Mouse (Mus musculus): ENCODE results near the gene Phrf1. TPM values are rescaled to one million over a fixed set of nuclear protein-coding genes. Genes with fewer than 3 reads are reported as not detected.

The Phrf1 gene
- polyA plus RNA-seq, 1 experiment from 2014 or later, result 78.3 TPM

GRCm38 (mm10) chr7:141195754-141196153 is 32.8 kb upstream of the Phrf1 start:
- H3K27ac ChIP-seq, result peak overlapping the region; percentile 84; the same call in 1 of the 2 replicates
- peaks cover 32% of the 10 kb centered on the region for H3K4me1 ChIP-seq
- peaks cover 19% of the 10 kb centered on the region for H3K36me3 ChIP-seq
- WGBS, result 89% methylated on average over 2 of the region's 2 CpGs
- H3K27me3 ChIP-seq, result no peaks in the 10 kb centered on the region
- ATAC-seq (replicated peaks; ENCODE audit: low FRiP score), result no peak
- H3K9me3 ChIP-seq (replicated peaks), result no peaks in the 10 kb centered on the region
- peak overlapping the region; percentile 95 for H3K4me3 ChIP-seq (replicated peaks)
- H3K4me2 ChIP-seq, result peak overlapping the region; percentile 94
- no peak overlapping the region for H3K9ac ChIP-seq

GRCm38 (mm10) chr7:141196619-141197282 is 31.8 kb upstream of the Phrf1 start:
- H3K4me1 ChIP-seq, result peaks cover 28% of the 10 kb centered on the region
- no peak overlapping the region for H3K27ac ChIP-seq
- peaks cover 9% of the 10 kb centered on the region for H3K36me3 ChIP-seq
- no peak overlapping the region for H3K4me3 ChIP-seq (replicated peaks)
- H3K9me3 ChIP-seq (replicated peaks), result no peaks in the 10 kb centered on the region
- H3K4me2 ChIP-seq, result no peak overlapping the region
- no peak for ATAC-seq (replicated peaks; ENCODE audit: low FRiP score)
- no peaks in the 10 kb centered on the region for H3K27me3 ChIP-seq
- 87% methylated on average over 8 of the region's 8 CpGs for WGBS
- H3K9ac ChIP-seq, result no peak overlapping the region

GRCm38 (mm10) chr7:141198121-141198520 is 30.5 kb upstream of the Phrf1 start:
- H3K4me1 ChIP-seq, result peaks cover 14% of the 10 kb centered on the region
- peaks cover 4% of the 10 kb centered on the region; the same call in 1 of the 2 replicates for H3K36me3 ChIP-seq
- 97% methylated on average over 4 of the region's 4 CpGs for WGBS
- H3K9ac ChIP-seq, result no peak overlapping the region
- H3K27ac ChIP-seq, result no peak overlapping the region
- H3K9me3 ChIP-seq (replicated peaks), result no peaks in the 10 kb centered on the region
- no peak for ATAC-seq (replicated peaks; ENCODE audit: low FRiP score)
- H3K27me3 ChIP-seq, result no peaks in the 10 kb centered on the region
- no peak overlapping the region for H3K4me3 ChIP-seq (replicated peaks)
- no peak overlapping the region for H3K4me2 ChIP-seq

- ATAC-seq (replicated peaks; ENCODE audit: low FRiP score), result no peak
- no peaks in the 10 kb centered on the region for H3K9me3 ChIP-seq (replicated peaks)
- H3K4me1 ChIP-seq, result no peaks in the 10 kb centered on the region
- no peak overlapping the region for H3K27ac ChIP-seq
- H3K36me3 ChIP-seq, result no peaks in the 10 kb centered on the region
- H3K4me3 ChIP-seq (replicated peaks), result no peak overlapping the region
- H3K9ac ChIP-seq, result no peak overlapping the region
- WGBS, result 82% methylated on average over 3 of the region's 3 CpGs
- no peak overlapping the region for H3K4me2 ChIP-seq
- no peaks in the 10 kb centered on the region for H3K27me3 ChIP-seq
Observed at GRCm38 (mm10) chr7:141204546-141204945, 24.0 kb upstream of the Phrf1 start.

- Histone ChIP-seq H3K9me3 (replicated peaks) (no peaks in the 10 kb centered on the region), H3K27ac (no peak overlapping the region), H3K4me1 (no peaks in the 10 kb centered on the region), H3K27me3 (no peaks in the 10 kb centered on the region), H3K36me3 (no peaks in the 10 kb centered on the region), H3K4me2 (no peak overlapping the region), H3K9ac (no peak overlapping the region), H3K4me3 (replicated peaks) (no peak overlapping the region)
- 88% methylated on average over 5 of the region's 5 CpGs for WGBS
- no peak for ATAC-seq (replicated peaks; ENCODE audit: low FRiP score)
Observed at GRCm38 (mm10) chr7:141205504-141205903, 23.1 kb upstream of the Phrf1 start.

GRCm38 (mm10) chr7:141206182-141206937 is 22.2 kb upstream of the Phrf1 start:
- no peak overlapping the region for H3K27ac ChIP-seq
- no peak overlapping the region for H3K4me3 ChIP-seq (replicated peaks)
- H3K4me2 ChIP-seq, result no peak overlapping the region
- H3K9me3 ChIP-seq (replicated peaks), result no peaks in the 10 kb centered on the region
- H3K9ac ChIP-seq, result no peak overlapping the region
- no peak for ATAC-seq (replicated peaks; ENCODE audit: low FRiP score)
- WGBS, result 90% methylated on average over 18 of the region's 18 CpGs
- H3K27me3 ChIP-seq, result no peaks in the 10 kb centered on the region
- H3K36me3 ChIP-seq, result no peaks in the 10 kb centered on the region
- H3K4me1 ChIP-seq, result no peaks in the 10 kb centered on the region

GRCm38 (mm10) chr7:141209526-141209925 is 19.1 kb upstream of the Phrf1 start:
- Histone ChIP-seq H3K4me3 (replicated peaks) (no peak overlapping the region), H3K9me3 (replicated peaks) (no peaks in the 10 kb centered on the region), H3K27ac (no peak overlapping the region), H3K4me1 (peaks cover 10% of the 10 kb centered on the region), H3K4me2 (no peak overlapping the region), H3K27me3 (no peaks in the 10 kb centered on the region), H3K36me3 (no peaks in the 10 kb centered on the region), H3K9ac (no peak overlapping the region)
- 83% methylated on average over 3 of the region's 3 CpGs for WGBS
- ATAC-seq (replicated peaks; ENCODE audit: low FRiP score), result no peak; the same call in 1 of the 2 replicates

GRCm38 (mm10) chr7:141210137-141210536 is 18.4 kb upstream of the Phrf1 start:
- ATAC-seq (replicated peaks; ENCODE audit: low FRiP score), result no peak
- Histone ChIP-seq H3K27ac (no peak overlapping the region), H3K4me3 (replicated peaks) (no peak overlapping the region), H3K9ac (no peak overlapping the region), H3K9me3 (replicated peaks) (no peaks in the 10 kb centered on the region), H3K4me1 (peaks cover 16% of the 10 kb centered on the region), H3K27me3 (no peaks in the 10 kb centered on the region), H3K4me2 (no peak overlapping the region), H3K36me3 (no peaks in the 10 kb centered on the region)
- WGBS, result 68% methylated on average over 12 of the region's 12 CpGs

- ATAC-seq (replicated peaks; ENCODE audit: low FRiP score), result no peak
- 80% methylated on average over 14 of the region's 14 CpGs for WGBS
- H3K4me2 ChIP-seq, result no peak overlapping the region
- no peaks in the 10 kb centered on the region for H3K9me3 ChIP-seq (replicated peaks)
- peaks cover 17% of the 10 kb centered on the region for H3K4me1 ChIP-seq
- no peak overlapping the region for H3K27ac ChIP-seq
- H3K9ac ChIP-seq, result no peak overlapping the region
- no peaks in the 10 kb centered on the region for H3K36me3 ChIP-seq
- H3K27me3 ChIP-seq, result no peaks in the 10 kb centered on the region
- H3K4me3 ChIP-seq (replicated peaks), result no peak overlapping the region
Observed at GRCm38 (mm10) chr7:141210606-141211131, 17.9 kb upstream of the Phrf1 start.

- peaks cover 5% of the 10 kb centered on the region for H3K36me3 ChIP-seq
- WGBS, result 83% methylated on average over 3 of the region's 3 CpGs
- H3K27me3 ChIP-seq, result no peaks in the 10 kb centered on the region
- peaks cover 40% of the 10 kb centered on the region for H3K4me1 ChIP-seq
- no peaks in the 10 kb centered on the region for H3K9me3 ChIP-seq (replicated peaks)
- no peak for ATAC-seq (replicated peaks; ENCODE audit: low FRiP score)
- no peak overlapping the region for H3K4me2 ChIP-seq
- H3K9ac ChIP-seq, result no peak overlapping the region
- no peak overlapping the region for H3K27ac ChIP-seq
- H3K4me3 ChIP-seq (replicated peaks), result no peak overlapping the region
Observed at GRCm38 (mm10) chr7:141213133-141213532, 15.5 kb upstream of the Phrf1 start.

- no peak for ATAC-seq (replicated peaks; ENCODE audit: low FRiP score)
- Histone ChIP-seq H3K4me2 (peak within 1 kb of the TSS; percentile 86), H3K4me1 (peaks cover 46% of the 10 kb centered on the region), H3K9ac (peak within 1 kb of the TSS; percentile 60), H3K4me3 (replicated peaks) (peak within 1 kb of the TSS; percentile 63), H3K36me3 (peaks cover 11% of the 10 kb centered on the region), H3K27me3 (no peaks in the 10 kb centered on the region), H3K27ac (peak within 1 kb of the TSS; percentile 98), H3K9me3 (replicated peaks) (no peaks in the 10 kb centered on the region)
- 95% methylated on average over 11 of the region's 11 CpGs for WGBS
Observed at GRCm38 (mm10) chr7:141213605-141214235, 14.9 kb upstream of the Phrf1 start, which contains the start of gene Lmntd2. Gene Lmntd2 (minus strand): TSS chr7:141214080.

- Histone ChIP-seq H3K9me3 (replicated peaks) (no peaks in the 10 kb centered on the region), H3K4me1 (peaks cover 46% of the 10 kb centered on the region), H3K27ac (peak overlapping the region; percentile 98), H3K36me3 (peaks cover 17% of the 10 kb centered on the region), H3K4me2 (peak overlapping the region; percentile 86), H3K4me3 (replicated peaks) (no peak overlapping the region), H3K27me3 (no peaks in the 10 kb centered on the region), H3K9ac (peak overlapping the region; percentile 60; the same call in 1 of the 2 replicates)
- no peak for ATAC-seq (replicated peaks; ENCODE audit: low FRiP score)
- WGBS, result 68% methylated on average over 3 of the region's 3 CpGs
Observed at GRCm38 (mm10) chr7:141214310-141214709, 14.3 kb upstream of the Phrf1 start.

All from kidney, embryonic 15.5 days (tissue).